Mouse (Mus musculus): Measurements from ENCODE around the gene CK137956. TPM values are rescaled to one million over a fixed set of nuclear protein-coding genes. Genes with fewer than 3 reads are reported as not detected.

Gene CK137956
- 0.42 and 0.82 TPM in 2 replicates for polyA plus RNA-seq (2012; rRNA removed)

- DNase-seq (ENCODE audit: low read depth): no peak
Observed at GRCm38 (mm10) chr4:127970901-127971868, at the start of gene CK137956. Gene CK137956, minus strand, starts transcription at chr4:127970951.

GRCm38 (mm10) chr4:128019465-128019864 lies 48.7 kb upstream of the CK137956 start:
- no peak for DNase-seq (ENCODE audit: low read depth)

GRCm38 (mm10) chr4:128004797-128005452 lies 34.2 kb upstream of the CK137956 start:
- DNase-seq (ENCODE audit: low read depth): no peak

GRCm38 (mm10) chr4:128002638-128003101 lies 31.9 kb upstream of the CK137956 start:
- no peak for DNase-seq (ENCODE audit: low read depth)

GRCm38 (mm10) chr4:127999281-127999680 lies 28.5 kb upstream of the CK137956 start:
- DNase-seq (ENCODE audit: low read depth): no peak

- DNase-seq (ENCODE audit: low read depth): no peak
Observed at GRCm38 (mm10) chr4:127989347-127989995, 18.7 kb upstream of the CK137956 start.

GRCm38 (mm10) chr4:127988526-127989180 lies 17.9 kb upstream of the CK137956 start:
- DNase-seq (ENCODE audit: low read depth): no peak

- DNase-seq (ENCODE audit: low read depth): no peak
Observed at GRCm38 (mm10) chr4:127987784-127988455, 17.2 kb upstream of the CK137956 start, which contains the start of gene Csmd2. Gene Csmd2, plus strand, starts transcription at chr4:127987857.

- no peak for DNase-seq (ENCODE audit: low read depth)
Observed at GRCm38 (mm10) chr4:127987270-127987669, 16.5 kb upstream of the CK137956 start.

- DNase-seq (ENCODE audit: low read depth): no peak
Observed at GRCm38 (mm10) chr4:127986491-127987075, 15.8 kb upstream of the CK137956 start.

GRCm38 (mm10) chr4:127985874-127986273 lies 15.1 kb upstream of the CK137956 start:
- no peak for DNase-seq (ENCODE audit: low read depth)

- no peak for DNase-seq (ENCODE audit: low read depth)
Observed at GRCm38 (mm10) chr4:127984426-127984825, 13.7 kb upstream of the CK137956 start.

- DNase-seq (ENCODE audit: low read depth): no peak
Observed at GRCm38 (mm10) chr4:127981125-127981524, 10.4 kb upstream of the CK137956 start.

- no peak for DNase-seq (ENCODE audit: low read depth)
Observed at GRCm38 (mm10) chr4:127972976-127973375, 2.2 kb upstream of the CK137956 start.

GRCm38 (mm10) chr4:127970018-127970421 lies 731 bp downstream of the CK137956 start:
- no peak for DNase-seq (ENCODE audit: low read depth)

GRCm38 (mm10) chr4:127969101-127969500 lies 1.6 kb downstream of the CK137956 start:
- no peak for DNase-seq (ENCODE audit: low read depth)

GRCm38 (mm10) chr4:127953006-127953710 lies 17.6 kb downstream of the CK137956 start:
- no peak for DNase-seq (ENCODE audit: low read depth)

- no peak for DNase-seq (ENCODE audit: low read depth)
Observed at GRCm38 (mm10) chr4:127947696-127948095, 23.1 kb downstream of the CK137956 start.

- no peak for DNase-seq (ENCODE audit: low read depth)
Observed at GRCm38 (mm10) chr4:127937474-127937873, 33.3 kb downstream of the CK137956 start.

- DNase-seq (ENCODE audit: low read depth): no peak
Observed at GRCm38 (mm10) chr4:127935369-127935768, 35.4 kb downstream of the CK137956 start.

All from gonadal fat pad, adult 2 months (tissue).